Comparison of ENCODE assay signal across 18 mouse cellular contexts in genomic region chr1:143741331-143741730, GRCm38 (mm10). TPM values are rescaled to one million over a fixed set of nuclear protein-coding genes. Genes with fewer than 3 reads are reported as not detected.
"Had no signal": no experiment of that assay in that cellular context is flagged by ENCODE, and none has a peak within 500 bp of the region (broad histone marks: within the 10 kb centered on the region; RNA-seq: fewer than 3 reads in every experiment).

No protein-coding gene starts in this region.

- ATAC-seq: forebrain, embryonic 13.5 days; forebrain, embryonic 16.5 days had no signal

- H3K27me3 ChIP-seq: embryonic facial prominence, embryonic 12.5 days; embryonic facial prominence, embryonic 13.5 days; embryonic facial prominence, embryonic 15.5 days; forebrain, embryonic 12.5 days; forebrain, embryonic 13.5 days had no signal

- H3K9ac ChIP-seq: embryonic facial prominence, embryonic 12.5 days; embryonic facial prominence, embryonic 13.5 days; embryonic facial prominence, embryonic 15.5 days; forebrain, embryonic 12.5 days; forebrain, embryonic 13.5 days had no signal

- H3K4me2 ChIP-seq: embryonic facial prominence, embryonic 12.5 days; embryonic facial prominence, embryonic 13.5 days; embryonic facial prominence, embryonic 15.5 days had no signal

- H3K4me3 ChIP-seq: embryonic facial prominence, embryonic 10.5 days; embryonic facial prominence, embryonic 12.5 days; embryonic facial prominence, embryonic 13.5 days; embryonic facial prominence, embryonic 15.5 days; forebrain, embryonic 10.5 days; forebrain, embryonic 12.5 days; forebrain, embryonic 13.5 days; gastrocnemius, adult 2 months; heart, adult 2 months had no signal

- H3K9me3 ChIP-seq: embryonic facial prominence, embryonic 10.5 days; embryonic facial prominence, embryonic 12.5 days; embryonic facial prominence, embryonic 13.5 days; embryonic facial prominence, embryonic 15.5 days; forebrain, embryonic 10.5 days; forebrain, embryonic 12.5 days; forebrain, embryonic 13.5 days had no signal

- H3K27ac ChIP-seq: embryonic facial prominence, embryonic 10.5 days; embryonic facial prominence, embryonic 12.5 days; embryonic facial prominence, embryonic 13.5 days; embryonic facial prominence, embryonic 15.5 days; gastrocnemius, adult 2 months; heart, adult 2 months had no signal

- H3K4me1 ChIP-seq: embryonic facial prominence, embryonic 12.5 days had no signal

- DNase-seq: embryo, embryonic 11 days; gastrocnemius, adult 2 months; gastrocnemius, postnatal 10 days; gastrocnemius, postnatal 14 days; gastrocnemius, postnatal 25 days; gastrocnemius, postnatal 36 days; heart, adult 11 months; heart, adult 18-20 months; heart, adult 2 months had no signal

RNA-seq across cellular contexts. Expression of gene Trove2, which starts 35.5 kb away (rescaled TPM):
- polyA plus RNA-seq: erythroblast, embryonic 14.5 days had no signal
